Mouse (Mus musculus) adrenal gland, adult 18-20 months (tissue): ENCODE results near the gene Itfg1. TPM values are rescaled to one million over a fixed set of nuclear protein-coding genes. Genes with fewer than 3 reads are reported as not detected.

Experiments
- DNase-seq, 2 experiments: peaks; one replicate each; pipeline ENCODE4 v3.0.0; 2021 to 2022; ENCODE audit warnings: low spot score in 2 of 2
- microRNA-seq, 2 experiments: library from miRNA; unstranded; fragments of <30 nt; microRNA quantifications; one replicate each; pipeline ENCODE4 v1.2.0; 2021; ENCODE audit warnings: borderline number of aligned reads in 2 of 2
- total RNA-seq, 2 experiments: library from RNA; stranded (reverse); gene quantifications; 1 replicate in 1 of 2; 2 replicates in 1 of 2; pipeline ENCODE4 v1.2.3; 2021

The Itfg1 gene
- total RNA-seq, 2 experiments from 2014 or later = 66.7 to 76.4 TPM

DNA sequence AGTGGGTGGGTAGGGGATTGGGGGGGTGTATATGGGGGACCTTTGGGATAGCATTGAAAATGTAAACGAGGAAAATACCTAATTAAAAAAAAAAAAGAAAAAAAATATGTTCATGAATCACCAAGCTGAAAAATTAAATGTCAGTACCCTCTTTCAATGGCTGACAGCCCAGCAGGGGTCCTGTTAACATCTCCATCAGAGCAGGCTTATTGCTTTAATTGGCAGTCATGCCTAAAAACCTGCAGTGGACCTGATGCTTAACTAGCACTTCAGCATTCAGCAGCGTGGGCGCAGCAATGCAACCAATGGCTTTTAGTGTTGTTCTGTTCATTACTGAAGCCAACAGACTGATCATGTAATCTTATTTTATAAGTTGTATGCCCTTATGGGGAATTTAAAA is 60.6 kb downstream of the Itfg1 start:
- no peak for DNase-seq

DNA sequence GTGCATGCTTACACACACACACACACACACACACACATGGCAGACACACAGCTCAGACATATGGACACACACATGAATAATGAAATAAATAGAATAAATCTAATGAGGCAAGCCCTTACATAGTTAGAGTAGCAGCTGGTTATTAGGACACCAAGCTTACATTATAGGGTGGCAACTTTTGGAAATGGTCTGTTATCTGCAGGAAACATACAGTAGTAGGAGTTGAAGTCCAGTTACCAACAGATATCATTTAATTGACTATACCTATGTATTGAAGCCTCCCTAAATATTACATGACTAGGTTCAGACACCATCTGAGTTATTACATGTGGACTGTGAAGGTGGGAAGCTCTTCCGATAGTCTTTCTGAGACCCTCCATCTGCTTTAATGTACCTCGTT is 95.7 kb downstream of the Itfg1 start:
- DNase-seq = no peak

DNA sequence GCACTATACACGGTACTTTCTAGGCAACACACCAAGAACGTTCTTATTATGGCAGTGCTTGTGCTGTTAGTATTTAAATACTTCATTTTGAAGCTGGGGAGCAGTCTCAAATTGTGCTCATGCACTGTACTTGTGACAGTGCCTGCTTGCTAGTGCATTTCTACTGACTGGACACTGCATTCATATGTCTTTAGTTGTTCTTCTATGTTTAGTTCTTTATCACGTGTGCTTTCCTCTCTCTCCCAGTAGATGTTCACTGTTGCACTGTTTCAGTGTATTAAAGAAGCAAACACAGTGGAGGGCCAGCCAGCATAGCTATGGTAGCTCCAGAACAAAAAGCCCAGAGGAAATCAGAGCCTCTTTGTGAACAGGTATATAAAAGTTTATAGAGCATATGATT is 110.2 kb downstream of the Itfg1 start:
- DNase-seq = no peak

DNA sequence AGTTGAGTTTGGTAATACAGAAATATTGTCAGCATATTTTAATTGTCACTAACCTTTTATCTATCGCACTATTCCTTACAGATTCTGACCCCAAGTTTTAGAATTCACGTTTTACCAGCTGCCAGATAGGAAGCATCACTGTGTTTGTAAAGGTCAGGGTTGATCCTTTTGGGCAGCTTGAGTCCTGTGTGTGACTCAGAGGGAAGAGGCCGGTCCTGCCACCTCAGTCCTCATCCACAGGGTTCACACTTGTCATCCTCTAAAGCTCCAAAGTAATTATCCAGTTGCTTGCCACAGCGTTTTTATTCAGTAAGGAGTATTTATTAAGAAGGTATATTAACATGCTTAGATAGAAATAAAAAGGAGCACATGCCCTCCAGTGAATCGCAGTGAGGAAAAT is 123.5 kb downstream of the Itfg1 start:
- no peak for DNase-seq

DNA sequence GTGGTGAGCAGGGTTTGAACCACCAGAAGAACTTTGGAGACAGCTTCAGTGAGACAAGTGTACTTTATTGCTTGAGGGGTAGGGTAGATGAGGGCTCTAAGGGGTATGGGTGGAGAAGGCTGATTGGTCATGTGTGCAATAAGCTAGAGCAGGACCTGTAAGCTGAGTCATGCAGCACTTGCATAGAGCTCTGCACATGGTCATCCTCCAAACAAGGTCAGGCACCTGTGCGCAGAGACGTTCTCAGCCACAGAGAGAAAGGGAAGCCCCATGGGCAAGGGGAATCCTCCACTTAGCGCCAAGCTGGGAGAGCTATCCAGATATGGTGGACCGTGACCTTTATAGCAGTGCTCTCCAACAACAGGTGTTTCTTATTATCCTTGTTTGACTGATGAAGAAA is 124.0 kb downstream of the Itfg1 start:
- DNase-seq = peak in 1 of 2 experiments; percentile 4

DNA sequence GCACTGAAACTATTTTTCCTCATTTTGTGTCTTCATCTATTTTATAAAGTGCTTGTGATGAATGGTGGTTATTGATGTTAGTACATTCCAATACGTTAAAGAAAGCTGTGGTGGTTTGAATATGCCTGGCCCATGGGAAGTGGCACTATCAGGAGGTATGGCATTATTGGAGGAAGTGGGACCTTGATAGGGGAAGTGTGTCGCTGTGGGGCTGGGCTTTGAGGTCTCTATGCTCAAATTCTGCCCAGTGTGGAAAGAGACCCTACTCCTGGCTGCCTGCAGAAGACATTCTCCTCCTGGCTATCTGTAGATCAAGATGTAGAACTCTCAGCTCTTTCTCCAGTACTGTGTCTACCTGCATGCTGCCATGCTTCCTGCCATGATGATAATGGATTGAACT is 133.7 kb downstream of the Itfg1 start:
- no peak for DNase-seq

DNA sequence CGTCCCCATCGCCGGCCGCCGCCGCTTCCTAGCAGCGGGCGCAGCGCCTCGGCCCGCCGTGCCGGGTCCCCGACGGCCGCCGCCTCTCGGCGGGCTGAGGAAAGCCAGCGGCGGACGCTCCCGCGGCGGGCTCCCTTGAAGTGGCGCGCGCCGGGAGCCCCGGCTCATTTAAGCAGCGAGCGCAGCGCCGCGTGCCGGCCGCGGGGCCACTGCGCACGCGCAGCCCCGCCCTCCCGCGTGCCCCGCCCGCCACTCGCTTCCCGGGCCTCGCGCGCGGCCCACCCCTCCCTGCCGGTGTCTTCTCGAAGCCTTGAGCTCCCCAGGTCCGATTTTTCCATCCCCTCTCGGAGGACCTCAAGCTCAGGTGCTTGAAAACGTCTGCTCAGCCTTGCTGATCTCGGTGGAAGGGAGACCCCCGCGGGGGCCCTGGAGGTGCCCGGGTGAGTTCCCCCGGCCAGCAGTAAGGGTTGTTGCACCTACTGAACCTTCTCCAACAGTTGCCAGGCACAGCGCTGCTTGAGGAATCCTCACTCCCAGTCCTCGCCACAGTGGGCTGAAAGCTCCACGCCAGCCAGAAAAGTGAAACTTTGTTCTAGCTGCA is 139.9 kb downstream of the Itfg1 start, which contains the start of gene Neto2:
Gene Neto2, minus strand, starts transcription at position 174 of the 601 bp plus-strand sequence.
- DNase-seq = peak; percentile 71 to 78

DNA sequence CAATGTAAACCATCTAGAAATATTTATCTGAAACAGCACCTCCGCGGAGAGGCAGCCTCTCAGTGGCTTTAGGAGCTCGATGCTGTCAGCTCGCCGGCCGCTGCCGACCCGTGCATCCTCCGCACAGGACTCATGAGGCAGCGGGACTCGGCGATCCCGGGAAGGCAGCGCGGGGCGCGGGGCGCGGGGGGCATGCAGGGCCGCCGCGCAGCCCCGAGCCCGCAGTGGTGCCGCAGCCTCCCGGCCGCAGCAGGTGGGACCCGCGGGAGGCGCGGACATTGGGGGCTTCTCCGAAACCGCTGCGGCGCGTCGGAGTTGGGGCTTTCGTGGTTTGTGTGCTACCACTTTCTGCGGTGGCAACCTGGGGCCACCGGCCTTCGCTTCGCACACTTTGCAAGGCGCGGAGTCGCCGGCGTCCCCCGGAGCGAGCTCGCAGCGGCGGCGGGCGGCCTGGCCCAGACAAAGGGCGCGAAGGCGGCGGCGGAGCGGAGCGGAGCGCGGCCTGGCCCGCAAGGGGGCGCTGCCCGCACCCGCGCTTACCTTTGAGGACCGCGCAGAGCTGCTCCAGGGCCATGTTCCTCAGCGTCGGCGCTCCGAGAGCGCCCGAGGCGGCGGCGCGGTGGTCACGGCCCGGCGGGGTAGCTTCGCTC is 140.5 kb downstream of the Itfg1 start:
- peak; percentile 56 to 67 for DNase-seq

DNA sequence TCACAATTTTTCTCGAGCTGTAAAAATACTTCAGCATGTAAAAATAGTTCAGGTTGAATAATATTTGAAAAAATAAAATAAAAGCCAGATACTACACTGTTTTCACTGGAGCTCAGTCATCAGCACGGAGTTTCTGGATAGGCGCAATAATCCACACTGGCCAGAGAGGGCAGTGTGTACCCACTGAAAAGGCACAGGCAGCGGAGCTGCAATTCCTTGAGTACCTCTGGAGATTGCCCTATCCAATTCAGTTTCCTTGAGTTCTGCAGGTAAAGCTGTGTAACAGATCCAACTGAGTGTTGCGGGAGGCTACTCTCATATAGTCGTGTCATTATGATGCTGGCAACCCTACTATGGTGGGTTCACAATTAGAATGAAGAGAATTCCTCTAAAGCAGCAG is 141.7 kb downstream of the Itfg1 start:
- peak; percentile 64 to 71 for DNase-seq

Small RNA genes lying within 50 kb of the gene (microRNA-seq; reads per million reads assigned to microRNA genes)
- gene Mir8109 = 0.47 to 1.2 reads per million in 2 experiments

Other genes starting within 250 kb of the Itfg1 start
- gene Neto2, start 140.0 kb downstream of the Itfg1 start, total RNA-seq = 1 to 10 TPM; 4.4 TPM
- 10 to 100 TPM; 60.3 to 66.4 TPM for gene Phkb, start within 50 bp of the Itfg1 start, total RNA-seq